Mouse (Mus musculus) neural tube, embryonic 14.5 days (tissue): ENCODE results near the gene Secisbp2l. TPM values are rescaled to one million over a fixed set of nuclear protein-coding genes. Genes with fewer than 3 reads are reported as not detected.
A peak's percentile ranks its signal among the peaks of the same experiment; 100 is the strongest.

Experiments
- ATAC-seq: fragments of 200-750 bp; cut with Nextera tagmentation; 2 replicates; pipeline ENCODE4 v1.8.0; 2017; ENCODE audit warnings: low read depth, mild to moderate bottlenecking, moderate TSS enrichment, moderate library complexity
- H3K27ac ChIP-seq: fragments of 300-500 bp; sonication (generic); 2 replicates; pipeline ENCODE4 v1.5.1; 2014; ENCODE audit warnings: low read depth, mild to moderate bottlenecking, control low read depth, low read length, moderate library complexity, mixed read lengths
- H3K27me3 ChIP-seq: fragments of 300-500 bp; sonication (generic); 2 replicates; pipeline ENCODE4 v1.6.1; 2014; ENCODE audit warnings: low read length; ENCODE audit not compliant: control insufficient read depth, insufficient read depth
- H3K36me3 ChIP-seq: fragments of 300-500 bp; sonication (generic); 2 replicates; pipeline ENCODE4 v1.6.1; 2014; ENCODE audit warnings: low read length, mixed read lengths; ENCODE audit not compliant: control insufficient read depth, insufficient read depth
- H3K4me1 ChIP-seq: fragments of 300-500 bp; sonication (generic); 2 replicates; pipeline ENCODE4 v1.6.1; 2014; ENCODE audit warnings: low read length; ENCODE audit not compliant: control insufficient read depth, insufficient read depth
- H3K4me2 ChIP-seq: fragments of 300-500 bp; sonication (generic); 2 replicates; pipeline ENCODE4 v1.6.1; 2014; ENCODE audit warnings: mild to moderate bottlenecking, low read depth, low read length, control low read depth
- H3K4me3 ChIP-seq: fragments of 300-500 bp; sonication (generic); 2 replicates; pipeline ENCODE4 v1.5.1; 2014; ENCODE audit warnings: low read depth, low read length, control low read depth, mixed read lengths
- H3K9ac ChIP-seq: fragments of 300-500 bp; sonication (generic); replicated peaks from 2 replicates; pipeline ENCODE4 v1.6.1; 2014; ENCODE audit warnings: low read depth, mild to moderate bottlenecking, control low read depth, low read length, mixed read lengths
- H3K9me3 ChIP-seq: fragments of 300-500 bp; sonication (generic); 2 replicates; pipeline ENCODE4 v1.6.1; 2016; ENCODE audit warnings: low read length; ENCODE audit not compliant: control insufficient read depth
- WGBS: fragments of 180-500 bp; shearing (Covaris S2); extraction: QIAGEN DNeasy Blood & Tissue Kit; methylation state at CpG from one replicate; pipeline ENCODE4 v1.1.7; 2014; 5-methylcytosine and 5-hydroxymethylcytosine counted together
- polyA plus RNA-seq: library from polyadenylated mRNA; unstranded; fragments of >200 nt; fragmentation: Nextera tagmentation; extraction: Ambion mirVana; gene quantifications from 2 replicates; pipeline ENCODE4 v1.2.1, GENCODE M21; 2014

Gene Secisbp2l
- polyA plus RNA-seq, 1 experiment from 2014 or later, result 42.1 TPM

- no peaks in the 10 kb centered on the region for H3K9me3 ChIP-seq
- no peaks in the 10 kb centered on the region for H3K27me3 ChIP-seq
- H3K9ac ChIP-seq, result no peak overlapping the region
- 0 out of 2 replicates have a peak, but pooled peaks cover 5% of the 10 kb centered on the region for H3K4me1 ChIP-seq
- H3K36me3 ChIP-seq, result peaks cover 21% of the 10 kb centered on the region
- no peak overlapping the region for H3K4me2 ChIP-seq
- WGBS, result 73% methylated on average over 2 of the region's 2 CpGs
- ATAC-seq, result no peak
- H3K4me3 ChIP-seq, result no peak overlapping the region
- H3K27ac ChIP-seq, result no peak overlapping the region
Observed at GRCm38 (mm10) chr2:125735333-125736024, 47.2 kb downstream of the Secisbp2l start.

- no peak overlapping the region for H3K4me3 ChIP-seq
- ATAC-seq, result no peak
- no peak overlapping the region for H3K9ac ChIP-seq
- 0 out of 2 replicates have a peak, but pooled peaks cover 5% of the 10 kb centered on the region for H3K4me1 ChIP-seq
- H3K27ac ChIP-seq, result no peak overlapping the region
- H3K36me3 ChIP-seq, result peaks cover 14% of the 10 kb centered on the region
- H3K27me3 ChIP-seq, result no peaks in the 10 kb centered on the region
- no peaks in the 10 kb centered on the region for H3K9me3 ChIP-seq
- no peak overlapping the region for H3K4me2 ChIP-seq
Observed at GRCm38 (mm10) chr2:125734741-125735140, 47.9 kb downstream of the Secisbp2l start.

- Histone ChIP-seq H3K4me3 (peak overlapping the region; percentile 39), H3K9me3 (no peaks in the 10 kb centered on the region), H3K9ac (peak overlapping the region; percentile 67), H3K36me3 (no peaks in the 10 kb centered on the region), H3K4me1 (0 out of 2 replicates have a peak, but pooled peaks cover 5% of the 10 kb centered on the region), H3K27me3 (no peaks in the 10 kb centered on the region), H3K4me2 (peak overlapping the region; percentile 70), H3K27ac (peak overlapping the region; percentile 80)
- WGBS, result 7% methylated on average over 35 of the region's 35 CpGs
- ATAC-seq, result peak; percentile 95
Observed at GRCm38 (mm10) chr2:125731763-125732560, 50.7 kb downstream of the Secisbp2l start.

- H3K27me3 ChIP-seq, result peaks cover 3% of the 10 kb centered on the region; the same call in 1 of the 2 replicates
- WGBS, result under 1% methylated on average over 16 of the region's 16 CpGs
- ATAC-seq, result peak; percentile 51
Observed at GRCm38 (mm10) chr2:125724546-125725114, 58.0 kb downstream of the Secisbp2l start.

GRCm38 (mm10) chr2:125724086-125724430 is 58.6 kb downstream of the Secisbp2l start, which contains the start of gene Shc4:
Gene Shc4 (minus strand): TSS chr2:125724148.
- peaks cover 3% of the 10 kb centered on the region; the same call in 1 of the 2 replicates for H3K27me3 ChIP-seq
- WGBS, result 1% methylated on average over 15 of the region's 15 CpGs
- ATAC-seq, result peak; percentile 89
- H3K4me2 ChIP-seq, result peak within 1 kb of the TSS; percentile 99
- H3K4me3 ChIP-seq, result peak within 1 kb of the TSS; percentile 50
- no peaks in the 10 kb centered on the region for H3K9me3 ChIP-seq
- peak within 1 kb of the TSS; percentile 62 for H3K9ac ChIP-seq
- no peaks in the 10 kb centered on the region for H3K36me3 ChIP-seq
- peaks cover 7% of the 10 kb centered on the region; the same call in 1 of the 2 replicates for H3K4me1 ChIP-seq
- peak within 1 kb of the TSS; percentile 62 for H3K27ac ChIP-seq

More at GRCm38 (mm10) chr2:125724546-125725114, 58.0 kb downstream of the Secisbp2l start:
- Histone ChIP-seq H3K4me3 (peak overlapping the region; percentile 50), H3K27ac (peak overlapping the region; percentile 62; the same call in 1 of the 2 replicates), H3K9ac (peak overlapping the region; percentile 62), H3K36me3 (no peaks in the 10 kb centered on the region), H3K9me3 (no peaks in the 10 kb centered on the region), H3K4me1 (peaks cover 7% of the 10 kb centered on the region; the same call in 1 of the 2 replicates), H3K4me2 (peak overlapping the region; percentile 99)

- peak overlapping the region; percentile 99 for H3K4me2 ChIP-seq
- H3K9ac ChIP-seq, result peak overlapping the region; percentile 62
- H3K27me3 ChIP-seq, result peaks cover 3% of the 10 kb centered on the region; the same call in 1 of the 2 replicates
- H3K36me3 ChIP-seq, result no peaks in the 10 kb centered on the region
- no peaks in the 10 kb centered on the region for H3K9me3 ChIP-seq
- peaks cover 7% of the 10 kb centered on the region; the same call in 1 of the 2 replicates for H3K4me1 ChIP-seq
- H3K4me3 ChIP-seq, result peak overlapping the region; percentile 50
- H3K27ac ChIP-seq, result peak overlapping the region; percentile 48; the same call in 1 of the 2 replicates
- ATAC-seq, result peak; percentile 86
- 1% methylated on average over 33 of the region's 34 CpGs for WGBS
Observed at GRCm38 (mm10) chr2:125723408-125724085, 59.1 kb downstream of the Secisbp2l start.

- Histone ChIP-seq H3K4me1 (peaks cover 7% of the 10 kb centered on the region; the same call in 1 of the 2 replicates), H3K9me3 (no peaks in the 10 kb centered on the region), H3K36me3 (no peaks in the 10 kb centered on the region), H3K4me2 (peak overlapping the region; percentile 99), H3K9ac (peak overlapping the region; percentile 62), H3K4me3 (peak overlapping the region; percentile 50), H3K27me3 (peaks cover 3% of the 10 kb centered on the region; the same call in 1 of the 2 replicates), H3K27ac (peak overlapping the region; percentile 48; the same call in 1 of the 2 replicates)
- under 1% methylated on average over 18 of the region's 18 CpGs for WGBS
- ATAC-seq, result peak; percentile 62; the same call in 1 of the 2 replicates
Observed at GRCm38 (mm10) chr2:125723086-125723407, 59.6 kb downstream of the Secisbp2l start.

- no peak overlapping the region for H3K4me2 ChIP-seq
- no peak overlapping the region for H3K4me3 ChIP-seq
- no peaks in the 10 kb centered on the region for H3K36me3 ChIP-seq
- H3K9me3 ChIP-seq, result no peaks in the 10 kb centered on the region
- no peak overlapping the region for H3K27ac ChIP-seq
- WGBS, result 92% methylated on average over 8 of the region's 8 CpGs
- ATAC-seq, result no peak
- no peaks in the 10 kb centered on the region for H3K4me1 ChIP-seq
- H3K27me3 ChIP-seq, result no peaks in the 10 kb centered on the region
- no peak overlapping the region for H3K9ac ChIP-seq
Observed at GRCm38 (mm10) chr2:125716599-125716998, 66.1 kb downstream of the Secisbp2l start.
